Mouse (Mus musculus): Measurements from ENCODE around the gene Bco1. TPM values are rescaled to one million over a fixed set of nuclear protein-coding genes. Genes with fewer than 3 reads are reported as not detected.

Gene Bco1
- polyA plus RNA-seq, 1 experiment from 2014 or later = 0.22 TPM

Other genes with a start within 250 kb of the Bco1 start
- 72.6 and 77.7 TPM in 2 replicates for gene Cmc2, start 174.4 kb upstream of the Bco1 start, polyA plus RNA-seq (2016; fragmentation: Nextera tagmentation; extraction: Ambion mirVana)
- 61.7 and 62.1 TPM in 2 replicates for gene Cenpn, start 174.1 kb upstream of the Bco1 start, polyA plus RNA-seq (2016; fragmentation: Nextera tagmentation; extraction: Ambion mirVana)
- gene Atmin, start 152.5 kb upstream of the Bco1 start, polyA plus RNA-seq (2016; fragmentation: Nextera tagmentation; extraction: Ambion mirVana) = 12.4 and 13.0 TPM in 2 replicates
- 2.0 and 2.4 TPM in 2 replicates for gene 1700030J22Rik, start 116.9 kb upstream of the Bco1 start, polyA plus RNA-seq (2016; fragmentation: Nextera tagmentation; extraction: Ambion mirVana)
- 183 and 189 TPM in 2 replicates for gene Gcsh, start 102.3 kb upstream of the Bco1 start, polyA plus RNA-seq (2016; fragmentation: Nextera tagmentation; extraction: Ambion mirVana)
- gene Pkd1l2, start 13.4 kb upstream of the Bco1 start, polyA plus RNA-seq (2016; fragmentation: Nextera tagmentation; extraction: Ambion mirVana) = not detected in 2 replicates
- 2.6 and 3.1 TPM in 2 replicates for gene Gan, start 62.3 kb downstream of the Bco1 start, polyA plus RNA-seq (2016; fragmentation: Nextera tagmentation; extraction: Ambion mirVana)
- 9.2 and 9.8 TPM in 2 replicates for gene Cmip, start 161.2 kb downstream of the Bco1 start, polyA plus RNA-seq (2016; fragmentation: Nextera tagmentation; extraction: Ambion mirVana)